Mouse (Mus musculus): ENCODE measurements around the gene Lrrc66.

The Lrrc66 gene

DNA sequence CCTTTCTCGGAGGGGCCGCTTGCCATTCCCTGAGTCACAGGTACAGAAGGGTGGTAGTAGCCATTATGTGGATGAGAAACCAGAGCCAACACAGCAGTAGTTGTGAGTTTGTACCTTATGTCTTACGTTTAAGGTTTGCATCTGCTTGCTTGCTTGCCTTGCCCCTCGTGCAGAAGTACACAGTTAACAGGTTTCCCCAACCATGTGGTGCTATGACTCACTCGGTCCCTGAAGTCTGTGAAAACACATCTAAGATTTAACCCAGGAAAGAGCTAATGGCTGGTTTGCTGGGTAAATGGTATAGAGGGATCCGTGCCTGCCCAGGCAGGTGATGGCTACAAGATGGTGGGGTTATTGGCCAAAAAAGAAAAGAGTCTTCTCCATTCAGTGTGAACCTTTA, 73.6 kb downstream of the Lrrc66 start:
- no peak for DNase-seq (ENCODE audit: low spot score in 2 of 2)

DNA sequence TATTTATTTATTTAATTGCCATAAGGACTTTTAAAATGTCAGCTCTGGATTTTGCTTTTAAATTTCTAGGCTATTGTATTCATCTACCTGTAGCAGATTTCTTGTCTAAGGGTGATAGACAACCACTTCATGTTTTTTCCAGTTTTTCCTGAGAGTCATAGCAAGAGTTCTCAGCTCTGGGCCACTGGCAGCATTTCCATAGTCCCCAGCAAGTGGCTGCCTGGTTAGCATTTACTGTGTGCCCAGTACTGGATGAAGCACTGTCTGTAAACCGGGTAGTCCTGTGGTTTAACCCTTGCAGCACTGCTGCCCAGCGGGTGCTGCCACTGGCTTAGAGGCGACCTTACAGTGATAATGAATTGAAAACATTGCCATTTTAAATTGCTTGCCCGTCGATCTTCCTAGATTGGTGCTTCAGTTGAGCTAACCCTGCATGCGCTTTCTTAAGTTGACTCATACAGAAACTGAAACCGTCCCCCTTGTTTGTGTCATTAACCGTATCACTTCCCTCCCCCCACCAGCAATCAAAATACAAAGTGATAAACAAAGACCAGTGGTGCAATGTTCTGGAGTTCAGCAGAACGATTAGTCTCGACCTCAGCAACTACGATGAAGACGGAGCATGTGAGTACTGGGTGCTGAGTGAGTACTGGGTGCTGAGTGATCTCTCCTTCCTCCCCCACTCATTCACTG, 75.4 kb downstream of the Lrrc66 start:
- no peak for DNase-seq (ENCODE audit: low spot score in 2 of 2)
